Mouse (Mus musculus) activated CD4-positive, CD25-positive, alpha-beta regulatory T cell (primary cell): ENCODE data around the gene Acpp. TPM values are rescaled to one million over a fixed set of nuclear protein-coding genes. Genes with fewer than 3 reads are reported as not detected.

Experiments used
- polyA plus RNA-seq, 2 experiments: library from polyadenylated mRNA; unstranded; fragments of 100-300 nt; shearing (Covaris generic); gene quantifications; one replicate each; pipeline ENCODE4 v1.2.1; 2017

Gene Acpp
- polyA plus RNA-seq: 1 to 10 TPM; 1.9 to 5.2 TPM

DNA sequence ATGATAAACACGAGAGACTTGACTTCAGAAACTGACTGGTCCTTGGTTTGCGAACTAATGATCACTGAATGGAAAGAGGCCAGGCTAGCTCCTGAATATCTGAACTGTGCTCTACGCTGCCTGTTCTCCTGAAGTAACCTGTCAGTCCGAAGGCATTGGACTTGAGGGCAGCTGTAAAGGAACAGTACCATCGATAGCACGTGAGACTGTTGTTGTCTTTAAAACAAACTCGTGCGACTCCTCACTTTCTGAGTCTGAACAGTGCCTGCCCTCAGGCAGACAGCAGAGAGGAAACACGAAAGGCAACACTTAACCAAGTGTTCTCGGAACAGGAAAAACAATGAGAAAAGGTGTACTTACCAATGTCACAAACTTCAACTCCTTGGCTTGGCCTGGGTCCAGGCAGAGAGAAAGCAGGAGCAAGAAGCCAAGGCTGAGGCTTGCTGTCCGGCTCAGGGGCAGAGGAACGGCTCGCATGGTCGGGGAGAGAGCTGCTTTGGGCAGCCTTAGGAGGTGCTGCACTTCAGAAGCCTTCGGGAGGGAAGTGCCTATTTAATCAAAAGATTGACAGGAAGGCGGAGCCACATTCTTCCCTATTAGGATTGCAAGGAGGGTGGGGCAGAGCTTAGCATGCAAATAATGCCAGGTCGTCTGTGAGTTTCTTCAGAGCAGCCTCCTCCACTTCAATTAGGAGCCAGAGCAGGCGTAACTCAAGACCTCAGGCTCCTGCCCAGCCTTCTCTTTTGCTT is at the start of gene Acpp:
Acpp (minus strand) TSS at position 566 of the 749 bp plus-strand sequence.

DNA sequence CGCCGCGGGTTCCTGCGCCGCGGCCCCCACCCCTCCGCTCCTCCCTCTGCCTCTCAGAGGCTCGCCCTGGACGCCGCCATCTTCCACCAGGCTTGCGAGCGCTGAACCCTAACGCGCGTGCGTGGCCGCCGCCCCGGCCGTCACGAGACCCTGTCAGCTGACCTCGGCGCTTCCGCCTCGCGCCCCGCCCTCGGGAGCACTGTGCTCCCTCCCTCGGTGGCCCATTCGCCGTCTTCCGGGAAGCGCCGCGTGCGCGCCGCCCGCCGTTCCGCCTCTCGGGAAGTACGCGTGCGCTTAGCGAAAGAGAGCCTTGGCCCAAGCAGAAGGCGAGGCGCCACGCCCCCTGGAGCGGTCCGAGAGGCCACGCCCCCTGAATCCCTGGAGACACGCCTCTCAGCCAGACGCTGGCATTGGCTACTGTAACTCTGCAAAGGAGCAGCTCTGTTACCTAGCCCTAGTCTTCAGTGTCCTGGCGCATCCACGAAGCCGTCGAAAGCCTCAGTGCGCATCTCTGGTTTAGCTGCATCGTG is 74.7 kb downstream of the Acpp start, which contains the start of gene Dnajc13:
Dnajc13 (minus strand) TSS at position 108 of the 530 bp plus-strand sequence.

Other genes with a start within 250 kb of the Acpp start
- gene Ackr4, start 210.8 kb downstream of the Acpp start, polyA plus RNA-seq: under 1 TPM; 0.32 to 0.55 TPM
- 10 to 100 TPM; 32.8 to 33.6 TPM for gene Dnajc13, start 74.8 kb downstream of the Acpp start, polyA plus RNA-seq
- not detected for gene Cpne4, start 209.5 kb upstream of the Acpp start, polyA plus RNA-seq